In the genomic region with DNA sequence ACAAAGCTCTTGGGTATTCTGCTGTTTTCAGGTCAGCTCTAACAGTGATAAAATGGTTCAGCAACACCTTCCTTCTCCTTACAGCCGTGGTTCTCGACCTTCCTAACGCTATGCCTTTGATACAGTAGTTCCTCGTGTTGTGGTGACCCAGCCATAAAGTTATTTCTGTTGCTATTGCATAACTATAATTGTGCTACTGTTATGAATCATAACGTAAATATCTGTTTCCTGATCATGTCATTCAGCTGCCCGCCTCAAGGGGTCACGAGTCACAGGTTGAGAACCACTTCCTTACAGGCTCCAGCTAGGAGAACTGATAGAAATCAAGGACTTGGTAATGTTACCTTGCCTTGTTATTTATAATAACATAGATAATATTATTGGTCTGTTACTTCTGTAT, we compare ENCODE assay signal across 9 mouse cellular contexts. TPM values are rescaled to one million over a fixed set of nuclear protein-coding genes. Genes with fewer than 3 reads are reported as not detected.
DNase-seq lines count a peak whose midpoint lies in the region; ATAC-seq and TF ChIP-seq lines count a peak whose summit lies in the region.
"Had no signal": no experiment of that assay in that cellular context is flagged by ENCODE, and none has a peak within 500 bp of the region (broad histone marks: within the 10 kb centered on the region; RNA-seq: fewer than 3 reads in every experiment).

No protein-coding gene starts in this region.

- WGBS in liver, embryonic 11.5 days, result 44% methylated on average over 7 of the region's 7 CpGs
- 61% methylated on average over 7 of the region's 7 CpGs for WGBS in kidney, postnatal 0 days
- 87% methylated on average over 7 of the region's 7 CpGs for WGBS in forebrain, embryonic 13.5 days

- no peak overlapping the region for H3K4me3 ChIP-seq in liver, embryonic 11.5 days (ENCODE audit: low read depth, low read length)
- no peak overlapping the region for H3K4me3 ChIP-seq in kidney, postnatal 0 days (replicated peaks; ENCODE audit: low read depth, low read length)
- H3K4me3 ChIP-seq in forebrain, embryonic 13.5 days, result no peak overlapping the region
- H3K4me3 ChIP-seq: liver, embryonic 13.5 days had no signal

- DNase-seq in liver, result peak; percentile 27
- no peak for DNase-seq in liver, embryonic 11.5 days (ENCODE audit: low spot score)
- DNase-seq in c-Kit-positive CD71-negative TER-119-negative erythroid progenitor cells, embryonic 14.5 days (ENCODE audit: low read depth), result peak; percentile 55
- DNase-seq in kidney, postnatal 0 days (ENCODE audit: low spot score), result peak; percentile 46
- DNase-seq in naive thymus-derived CD4-positive, alpha-beta T cell, adult 2 months (ENCODE audit: low read depth), result peak; percentile 50
- no peak for DNase-seq in cerebellum, postnatal 4 days (ENCODE audit: low spot score in 2 of 2)
- DNase-seq in layer of hippocampus, adult 8-10 months (ENCODE audit: low spot score in 2 of 2), result no peak
- DNase-seq: liver, embryonic 13.5 days had no signal

- TF ChIP-seq CTCF in kidney, postnatal 0 days (IDR thresholded peaks at IDR 0.05; ENCODE audit: low read depth), result peak; percentile 38; the same call in 1 of the 2 replicates

- no peak for ATAC-seq in liver, embryonic 11.5 days (replicated peaks; ENCODE audit: low FRiP score)
- ATAC-seq in kidney, postnatal 0 days (replicated peaks; ENCODE audit: low FRiP score, low read depth), result no peak
- ATAC-seq in forebrain, embryonic 13.5 days, result no peak

- H3K9me3 ChIP-seq in liver, embryonic 11.5 days (ENCODE audit: control insufficient read depth, low read length), result no peaks in the 10 kb centered on the region
- H3K9me3 ChIP-seq in kidney, postnatal 0 days (replicated peaks; ENCODE audit: low read length), result no peaks in the 10 kb centered on the region
- no peaks in the 10 kb centered on the region for H3K9me3 ChIP-seq in forebrain, embryonic 13.5 days (replicated peaks)
- H3K9me3 ChIP-seq: liver, embryonic 13.5 days had no signal

- no peak overlapping the region for H3K27ac ChIP-seq in liver, embryonic 11.5 days (ENCODE audit: low read depth, low read length)
- no peak overlapping the region for H3K27ac ChIP-seq in kidney, postnatal 0 days
- H3K27ac ChIP-seq in forebrain, embryonic 13.5 days, result no peak overlapping the region
- H3K27ac ChIP-seq: liver, embryonic 13.5 days had no signal

- no peak overlapping the region for H3K9ac ChIP-seq in liver, embryonic 11.5 days (ENCODE audit: low read depth, low read length)
- H3K9ac ChIP-seq in kidney, postnatal 0 days (ENCODE audit: low read depth, low read length), result no peak overlapping the region
- H3K9ac ChIP-seq in forebrain, embryonic 13.5 days, result no peak overlapping the region
- H3K9ac ChIP-seq: liver, embryonic 13.5 days had no signal

- H3K36me3 ChIP-seq in liver, embryonic 11.5 days (ENCODE audit: control insufficient read depth, insufficient read depth, low read length), result no peaks in the 10 kb centered on the region
- H3K36me3 ChIP-seq in kidney, postnatal 0 days (ENCODE audit: insufficient read depth, low read length), result no peaks in the 10 kb centered on the region
- no peaks in the 10 kb centered on the region for H3K36me3 ChIP-seq in forebrain, embryonic 13.5 days (ENCODE audit: poor library complexity, severe bottlenecking)
- H3K36me3 ChIP-seq: liver, embryonic 13.5 days had no signal

- H3K4me1 ChIP-seq in liver, embryonic 11.5 days (replicated peaks; ENCODE audit: control insufficient read depth, insufficient read depth, low read length), result peaks cover 3% of the 10 kb centered on the region; the same call in 1 of the 2 replicates
- peaks cover 3% of the 10 kb centered on the region; the same call in 1 of the 2 replicates for H3K4me1 ChIP-seq in kidney, postnatal 0 days (replicated peaks; ENCODE audit: insufficient read depth, low read length)
- H3K4me1 ChIP-seq in forebrain, embryonic 13.5 days, result peaks cover 14% of the 10 kb centered on the region

- H3K4me2 ChIP-seq in liver, embryonic 11.5 days, result no peak overlapping the region
- no peak overlapping the region for H3K4me2 ChIP-seq in kidney, postnatal 0 days (ENCODE audit: low read length)
- H3K4me2 ChIP-seq in forebrain, embryonic 13.5 days, result no peak overlapping the region
- H3K4me2 ChIP-seq: liver, embryonic 13.5 days had no signal

- no peaks in the 10 kb centered on the region for H3K27me3 ChIP-seq in liver, embryonic 11.5 days (replicated peaks; ENCODE audit: control insufficient read depth, insufficient read depth, low read length)
- H3K27me3 ChIP-seq in kidney, postnatal 0 days (ENCODE audit: insufficient read depth, low read length), result no peaks in the 10 kb centered on the region
- 0 out of 2 replicates have a peak, but pooled peaks cover 3% of the 10 kb centered on the region for H3K27me3 ChIP-seq in forebrain, embryonic 13.5 days

RNA-seq across cellular contexts. Expression of a gene that starts 11.8 kb away (rescaled TPM):
- polyA plus RNA-seq in liver, embryonic 11.5 days (2014; fragmentation: Nextera tagmentation; extraction: Ambion mirVana), result 1.2 and 1.9 TPM in 2 replicates
- polyA plus RNA-seq in kidney, postnatal 0 days (2015; fragmentation: Nextera tagmentation; extraction: Ambion mirVana), result 8.9 and 9.9 TPM in 2 replicates
- polyA plus RNA-seq in forebrain, embryonic 13.5 days (2015; fragmentation: Nextera tagmentation; extraction: Ambion mirVana), result 6.2 and 8.8 TPM in 2 replicates
- total RNA-seq in layer of hippocampus, adult 8-10 months (2022), result 10 to 100 TPM; 42.4 to 47.5 (median 44.4) TPM

RNA-seq across cellular contexts. Expression of a gene that starts 29.5 kb away (rescaled TPM):
- polyA plus RNA-seq in liver, embryonic 11.5 days (2014; fragmentation: Nextera tagmentation; extraction: Ambion mirVana), result 0.16 TPM in 2 replicates
- 1.1 and 1.7 TPM in 2 replicates for polyA plus RNA-seq in kidney, postnatal 0 days (2015; fragmentation: Nextera tagmentation; extraction: Ambion mirVana)
- polyA plus RNA-seq in forebrain, embryonic 13.5 days (2015; fragmentation: Nextera tagmentation; extraction: Ambion mirVana), result 0.32 and 0.37 TPM in 2 replicates
- under 1 TPM in 2 of 4 experiments, not detected in 2; 0.10 to 0.36 TPM for total RNA-seq in layer of hippocampus, adult 8-10 months (2022)

RNA-seq across cellular contexts. Expression of a gene that starts 33.8 kb away (rescaled TPM):
- polyA plus RNA-seq in liver, embryonic 11.5 days (2014; fragmentation: Nextera tagmentation; extraction: Ambion mirVana), result 0.14 TPM in 1 of 2 replicates, not detected in the other
- polyA plus RNA-seq in kidney, postnatal 0 days (2015; fragmentation: Nextera tagmentation; extraction: Ambion mirVana), result 0.77 and 1.2 TPM in 2 replicates
- polyA plus RNA-seq in forebrain, embryonic 13.5 days (2015; fragmentation: Nextera tagmentation; extraction: Ambion mirVana), result 0.22 TPM in 1 of 2 replicates, not detected in the other
- not detected for total RNA-seq in layer of hippocampus, adult 8-10 months (2022)
- polyA plus RNA-seq: liver, embryonic 13.5 days had no signal

RNA-seq across cellular contexts. Expression of a gene that starts 33.9 kb away (rescaled TPM):
- 261 and 281 TPM in 2 replicates for polyA plus RNA-seq in liver, embryonic 11.5 days (2014; fragmentation: Nextera tagmentation; extraction: Ambion mirVana)
- 381 and 403 TPM in 2 replicates for polyA plus RNA-seq in kidney, postnatal 0 days (2015; fragmentation: Nextera tagmentation; extraction: Ambion mirVana)
- polyA plus RNA-seq in forebrain, embryonic 13.5 days (2015; fragmentation: Nextera tagmentation; extraction: Ambion mirVana), result 223 and 229 TPM in 2 replicates
- 100 to 1,000 TPM; 201 to 206 (median 203) TPM for total RNA-seq in layer of hippocampus, adult 8-10 months (2022)

RNA-seq across cellular contexts. Expression of a gene that starts 38.0 kb away (rescaled TPM):
- 32.3 and 32.4 TPM in 2 replicates for polyA plus RNA-seq in liver, embryonic 11.5 days (2014; fragmentation: Nextera tagmentation; extraction: Ambion mirVana)
- 32.3 and 32.4 TPM in 2 replicates for polyA plus RNA-seq in kidney, postnatal 0 days (2015; fragmentation: Nextera tagmentation; extraction: Ambion mirVana)
- polyA plus RNA-seq in forebrain, embryonic 13.5 days (2015; fragmentation: Nextera tagmentation; extraction: Ambion mirVana), result 33.8 and 43.0 TPM in 2 replicates
- total RNA-seq in layer of hippocampus, adult 8-10 months (2022), result 10 to 100 TPM; 69.3 to 85.0 (median 74.9) TPM

Comparison
In these comparisons a context has a peak if more than half of its experiments do, and no peak if none do; other contexts are left out.
1. DNase-seq: peak in liver (single experiment), c-Kit-positive CD71-negative TER-119-negative erythroid progenitor cells, embryonic 14.5 days (single experiment), kidney, postnatal 0 days (single experiment) and naive thymus-derived CD4-positive, alpha-beta T cell, adult 2 months (single experiment); none in liver, embryonic 11.5 days (single experiment), cerebellum, postnatal 4 days (0 of 2) and layer of hippocampus, adult 8-10 months (0 of 2).